Mouse (Mus musculus): ENCODE measurements at regions not wholly inside any gene's neighbourhood (a gene's known extent, or its start where the extent isn't known, plus 50 kb on each side); places are given as distances from the start of the nearest gene placed in this dataset.

DNA sequence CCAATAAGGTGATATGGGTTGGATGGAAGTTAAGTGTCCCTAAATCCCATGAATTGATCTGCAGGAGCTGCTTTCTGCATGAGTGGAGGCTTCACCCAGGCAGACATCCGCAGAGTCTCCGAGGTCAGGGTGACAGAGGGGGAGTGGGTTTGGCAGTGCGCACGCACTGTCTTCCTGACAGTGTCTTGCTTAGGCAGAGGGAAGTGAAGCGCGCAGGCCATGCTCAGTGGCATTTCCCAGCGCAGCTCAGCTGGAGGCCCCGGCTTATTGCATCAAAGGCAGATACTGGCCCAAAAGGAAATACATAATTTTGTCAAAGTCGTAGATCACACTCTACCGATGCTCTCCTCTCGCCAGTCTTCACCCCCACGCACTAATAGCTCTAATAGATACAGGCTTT, 252.7 kb upstream of the Dnajc24 start:
- no peak for DNase-seq

- no peak for DNase-seq
These were observed 231.0 kb upstream of the Dnajc24 start for GRCm38 (mm10) chr2:106234358-106234757.

- no peak for DNase-seq
These were observed 227.8 kb upstream of the Dnajc24 start for GRCm38 (mm10) chr2:106231136-106231535.

- no peak for DNase-seq
These were observed 226.7 kb upstream of the Dnajc24 start for GRCm38 (mm10) chr2:106230021-106230420.

GRCm38 (mm10) chr2:106228249-106228648, 224.9 kb upstream of the Dnajc24 start:
- no peak for DNase-seq

GRCm38 (mm10) chr2:106216169-106216568, 212.8 kb upstream of the Dnajc24 start:
- DNase-seq, result no peak

DNA sequence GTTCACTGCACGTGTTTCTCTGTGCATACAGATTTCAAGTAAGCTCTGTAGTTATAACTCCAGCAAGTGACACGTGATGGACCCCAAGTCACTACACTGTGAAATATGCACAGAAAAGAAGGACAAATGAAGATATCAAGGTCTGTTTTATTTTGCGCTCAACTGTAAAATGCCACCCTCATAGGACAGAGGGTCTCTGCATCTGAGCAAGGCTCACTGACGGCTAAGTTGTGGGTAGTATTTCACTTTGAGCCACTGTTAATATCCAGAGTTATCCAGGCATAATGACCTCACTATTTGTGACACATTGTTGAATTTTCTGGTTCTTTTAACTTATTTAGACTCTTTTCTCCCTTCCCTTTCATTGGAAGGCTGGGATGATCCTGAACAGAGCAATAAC, 210.4 kb upstream of the Dnajc24 start:
- DNase-seq, result no peak

GRCm38 (mm10) chr2:106210773-106211172, 207.4 kb upstream of the Dnajc24 start:
- DNase-seq, result no peak

DNA sequence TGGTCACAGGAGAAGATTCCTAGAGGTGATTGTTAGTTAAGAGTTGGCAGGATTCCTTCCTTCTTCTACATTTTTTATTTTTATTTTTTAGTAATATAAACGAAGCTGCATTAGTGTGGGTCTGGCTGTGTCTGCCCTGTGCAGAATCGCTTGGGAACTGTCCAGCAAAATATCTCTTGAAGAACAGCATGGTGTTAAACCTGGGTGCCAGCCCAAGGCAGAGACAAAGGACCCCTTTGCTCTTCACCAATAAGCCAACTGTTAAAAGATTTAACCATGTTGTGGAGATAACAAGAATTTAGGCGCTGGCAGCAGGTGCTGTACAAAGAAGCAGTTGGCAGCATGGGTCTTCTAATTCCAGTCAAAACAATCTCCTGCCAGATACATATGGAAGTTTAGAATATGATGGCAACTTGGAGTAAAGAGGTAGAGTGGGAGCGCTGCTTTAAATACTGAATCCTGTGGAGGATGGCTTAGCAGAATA, 205.5 kb upstream of the Dnajc24 start:
- DNase-seq, result no peak

DNA sequence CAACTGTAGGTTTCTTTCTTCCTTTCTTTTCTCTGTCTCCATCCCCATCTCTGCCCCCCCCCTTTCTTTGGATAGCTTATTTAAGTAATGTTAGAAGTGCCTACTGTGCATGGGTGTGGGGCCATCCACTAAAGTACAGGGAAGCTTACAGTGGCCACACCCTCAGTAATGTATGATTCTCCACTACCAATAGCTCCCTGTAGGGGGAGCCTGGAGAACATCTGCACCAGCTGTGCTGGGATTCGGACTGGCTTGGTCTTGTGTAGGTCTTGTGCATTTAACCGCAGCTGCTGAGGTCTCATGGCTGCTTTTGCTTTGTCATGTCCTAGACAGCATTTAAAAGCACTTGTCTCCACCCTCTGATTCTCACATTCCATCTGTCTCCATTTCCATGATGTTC, 196.8 kb upstream of the Dnajc24 start:
- DNase-seq, result no peak

- DNase-seq, result no peak
These were observed 191.8 kb upstream of the Dnajc24 start for GRCm38 (mm10) chr2:106195170-106195569.

GRCm38 (mm10) chr2:106194369-106195023, 191.1 kb upstream of the Dnajc24 start:
- DNase-seq, result peak; percentile 7 to 11

DNA sequence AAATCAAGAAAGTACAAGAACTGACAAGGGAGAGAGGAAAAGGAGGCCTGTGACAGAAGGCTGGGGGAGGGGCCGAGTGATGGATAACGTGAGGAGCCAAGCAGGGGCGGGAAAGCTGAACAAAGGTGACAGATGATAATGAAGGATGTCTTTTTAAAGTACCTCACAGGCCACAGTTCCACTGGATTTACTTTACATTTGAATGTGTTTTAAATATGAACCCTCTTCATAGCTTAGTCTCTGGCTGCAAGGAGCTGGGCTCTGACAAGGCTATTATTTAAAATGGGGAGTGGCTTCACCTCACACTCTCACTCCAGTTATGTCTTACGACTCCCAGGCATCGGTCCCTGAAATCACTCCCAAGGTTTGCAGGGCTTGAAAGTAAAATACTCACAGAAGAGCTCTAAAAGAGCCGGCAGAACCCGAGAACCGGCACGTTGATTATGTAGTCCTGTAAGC, 190.6 kb upstream of the Dnajc24 start:
- no peak for DNase-seq

DNA sequence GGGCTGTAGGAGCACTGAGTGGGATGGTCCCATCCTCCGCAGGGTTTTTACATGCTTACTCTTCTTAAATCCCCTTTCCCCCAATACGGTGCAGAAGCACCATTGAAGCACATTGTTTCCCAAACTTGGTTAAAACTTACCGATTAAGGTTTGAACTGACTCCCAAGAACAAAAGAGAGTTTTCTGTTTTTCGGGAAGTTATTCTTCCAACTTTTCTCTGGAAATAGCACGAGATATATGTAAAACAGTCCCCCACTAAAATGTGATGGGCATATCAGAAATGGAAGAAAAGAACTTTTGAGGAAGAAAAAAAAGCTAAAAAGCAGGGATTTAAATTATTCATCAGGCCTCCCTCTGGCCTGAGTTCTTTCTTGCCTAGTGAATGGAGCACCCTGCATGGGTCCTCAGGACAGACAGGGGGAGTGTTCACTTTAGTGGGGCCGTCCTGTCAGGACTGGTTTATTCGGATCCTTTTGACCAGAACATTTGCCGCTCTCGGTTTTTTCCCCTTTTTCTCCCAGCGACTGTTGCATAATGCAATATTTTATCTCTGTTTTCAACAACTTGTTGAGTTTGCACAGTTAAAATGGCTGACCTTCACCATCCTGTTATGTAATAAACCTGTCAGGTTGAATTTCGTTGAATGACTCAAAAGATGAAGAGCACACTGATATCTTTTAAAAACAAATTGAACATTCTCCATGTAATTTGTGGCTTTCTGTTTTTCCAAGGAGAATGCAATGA, 187.4 kb upstream of the Dnajc24 start:
- no peak for DNase-seq

GRCm38 (mm10) chr2:106183651-106184050, 180.3 kb upstream of the Dnajc24 start:
- no peak for DNase-seq

- no peak for DNase-seq
These were observed 178.7 kb upstream of the Dnajc24 start for GRCm38 (mm10) chr2:106182051-106182450.

DNA sequence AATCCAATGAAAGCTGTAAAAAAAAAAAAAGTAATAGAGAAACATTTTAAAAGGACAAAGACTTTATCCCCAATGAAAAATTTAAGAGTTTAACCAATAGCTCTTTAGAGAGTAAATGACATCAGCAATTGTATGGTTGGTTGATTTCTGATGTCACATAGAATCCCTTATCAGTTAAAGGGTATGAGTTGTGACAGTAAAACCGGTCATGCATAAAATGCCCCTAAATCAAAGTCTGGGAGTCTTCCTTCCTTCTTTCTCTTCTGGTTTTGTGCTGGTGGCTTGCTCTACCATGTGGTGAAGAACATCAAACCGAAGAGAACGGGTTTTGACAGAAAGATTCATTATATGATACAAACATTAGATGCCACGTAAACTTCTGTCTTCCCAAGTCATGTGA, 159.3 kb upstream of the Dnajc24 start:
- DNase-seq, result no peak

DNA sequence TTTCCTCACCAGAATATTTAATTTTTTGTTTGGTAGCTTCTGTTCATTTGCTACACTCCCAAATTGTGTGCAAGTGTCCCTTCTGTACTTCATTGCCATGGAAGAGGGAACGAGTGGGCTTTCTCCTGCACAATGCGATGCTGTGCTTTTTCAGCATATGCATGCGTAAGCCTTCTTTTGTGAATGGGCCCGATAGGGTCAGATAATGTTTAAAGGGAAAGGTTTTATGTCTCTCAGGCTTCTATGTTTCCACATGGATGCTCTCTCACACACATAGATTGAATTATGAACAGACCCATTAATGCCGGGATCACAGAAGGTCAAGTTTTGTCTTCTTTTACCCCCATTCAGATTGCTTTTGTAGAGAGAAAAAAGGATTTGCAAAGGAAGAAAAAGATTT, 158.5 kb upstream of the Dnajc24 start:
- no peak for DNase-seq

- DNase-seq, result no peak
These were observed 146.4 kb upstream of the Dnajc24 start for GRCm38 (mm10) chr2:106149701-106150100.

DNA sequence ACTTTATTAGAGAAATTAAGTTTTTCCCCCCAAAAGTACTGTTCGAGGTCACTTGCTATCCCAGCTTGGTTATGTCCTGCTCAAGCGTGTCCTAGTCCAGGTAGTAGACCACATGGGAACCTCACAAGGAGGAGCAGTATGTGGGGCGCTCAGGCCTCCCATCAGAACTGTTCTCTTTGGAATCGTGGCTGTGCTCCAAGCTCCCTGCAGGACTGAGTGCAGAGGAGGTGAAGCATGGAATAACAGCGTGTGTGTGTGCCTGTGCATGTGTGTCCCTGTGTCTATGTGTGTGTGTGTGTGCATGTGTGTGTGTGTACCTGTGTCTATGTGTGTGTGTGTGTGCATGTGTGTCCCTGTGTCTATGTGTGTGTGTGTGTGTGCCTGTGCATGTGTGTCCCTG, 137.6 kb upstream of the Dnajc24 start:
- DNase-seq, result no peak

DNA sequence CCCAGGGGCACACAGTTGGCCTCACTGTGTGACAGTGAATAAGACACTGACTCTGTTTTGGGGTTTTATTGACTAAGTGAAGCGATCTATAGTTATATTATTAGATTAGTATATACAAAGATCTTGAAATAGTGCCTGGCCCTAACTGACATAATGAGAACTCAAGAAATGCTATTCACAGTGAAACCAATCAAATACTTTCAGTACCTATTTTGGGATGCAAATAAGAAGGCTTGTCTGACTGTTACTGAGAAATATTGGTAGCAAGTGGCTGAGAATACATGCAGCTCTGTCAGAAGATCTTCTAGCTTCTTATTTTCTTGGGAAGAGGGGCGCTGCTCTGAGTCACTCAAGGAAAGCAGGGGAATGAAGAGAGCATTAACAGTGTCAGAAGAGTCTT, 97.7 kb upstream of the Dnajc24 start:
- DNase-seq, result no peak

DNA sequence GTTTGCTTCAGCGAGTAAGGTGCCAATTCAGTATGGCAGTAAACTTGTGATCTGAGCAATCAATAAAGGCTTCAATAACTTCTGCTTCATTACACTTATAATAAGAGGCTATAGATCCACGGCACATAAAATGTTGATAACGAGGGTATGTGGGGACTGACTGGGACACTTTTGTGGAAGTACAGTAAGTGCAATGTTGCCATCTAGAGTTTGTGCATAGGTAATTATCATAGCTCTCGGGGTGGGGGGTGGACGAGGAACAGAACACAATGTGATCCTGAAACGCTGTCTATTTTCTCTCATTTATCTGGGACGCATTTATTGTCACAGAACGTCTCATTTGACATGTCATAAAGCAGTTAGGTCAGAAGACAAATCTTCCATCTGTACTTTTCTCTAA, 82.8 kb upstream of the Dnajc24 start:
- no peak for DNase-seq

DNA sequence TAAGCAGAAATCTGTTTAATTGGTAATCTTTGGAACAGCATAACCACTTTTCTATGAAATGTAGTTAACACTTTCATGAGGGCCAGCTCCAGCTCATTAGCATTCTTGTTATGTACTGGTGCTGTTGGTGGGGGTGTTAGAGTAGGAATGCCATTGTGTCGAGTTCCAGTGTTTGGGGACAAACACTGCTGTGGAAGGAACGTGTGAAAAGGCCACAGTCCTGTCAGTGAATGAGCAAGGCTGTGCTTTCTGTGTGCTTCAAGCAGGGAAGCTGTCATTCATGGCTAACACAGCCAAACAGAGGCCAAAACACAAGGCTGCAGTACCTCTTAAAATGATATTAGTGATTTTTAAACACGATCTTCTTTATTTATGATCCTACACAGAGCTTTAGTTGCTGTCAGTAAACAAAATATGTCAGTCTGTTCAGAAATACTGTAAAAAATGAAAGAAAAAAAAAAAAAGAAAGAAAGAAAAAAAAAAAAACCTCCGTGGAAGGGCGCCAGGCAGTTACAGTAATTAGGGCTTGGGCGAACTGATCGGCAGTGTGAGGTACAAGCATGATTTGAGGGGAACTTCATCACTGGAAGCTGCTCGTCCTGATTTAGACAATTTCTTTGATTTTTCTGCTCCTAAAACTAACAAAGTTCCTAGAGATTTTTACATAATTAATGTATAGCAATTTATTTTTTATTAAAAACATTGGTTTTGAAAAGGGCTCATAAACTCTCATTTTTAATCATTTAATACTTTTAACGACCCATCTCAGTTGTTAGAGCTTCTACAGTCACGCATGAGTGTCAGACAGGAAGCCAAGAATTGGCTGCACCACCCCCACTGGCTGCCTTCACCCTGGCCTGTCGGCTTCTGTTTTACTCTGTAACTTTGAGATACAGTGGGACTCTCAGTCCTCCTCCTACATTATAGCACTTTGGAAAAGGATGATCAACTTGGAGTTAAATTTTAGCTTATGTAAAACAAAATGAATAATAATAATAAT, 80.8 kb upstream of the Dnajc24 start:
- no peak for DNase-seq

All from lung, adult 18-20 months (tissue).